Mouse (Mus musculus): ENCODE data around the gene Glb1.

DNA sequence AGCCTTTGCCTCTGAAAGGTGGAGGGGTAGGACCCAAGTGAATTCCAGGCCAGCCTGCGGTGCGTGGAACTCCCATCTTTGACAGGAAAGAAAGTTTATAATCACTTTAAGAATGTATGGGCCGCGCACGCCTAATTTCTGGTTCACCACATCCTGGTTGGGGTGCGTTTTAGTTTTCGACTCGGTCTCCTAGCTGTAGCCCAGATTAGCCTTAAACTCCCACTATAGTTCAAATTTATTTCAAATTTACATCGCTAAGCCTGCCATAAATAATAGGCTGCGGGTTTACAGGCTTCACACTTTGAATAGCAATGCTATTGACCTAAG is 10.2 kb upstream of the Glb1 start:
- TF ChIP-seq EP300 (IDR thresholded peaks at IDR 0.05; ENCODE audit: low read depth) (no peak), CTCF (IDR thresholded peaks at IDR 0.05; ENCODE audit: low read depth) (no peak)
